Mouse (Mus musculus) right cerebral cortex, postnatal 10 days (tissue): ENCODE measurements around the gene Sorcs1.
A peak's percentile ranks its signal among the peaks of the same experiment; 100 is the strongest.

Source experiments
- DNase-seq, 2 experiments: peaks; one replicate each; pipeline ENCODE4 v3.0.0; 2021; ENCODE audit warnings: low spot score in 2 of 2

Gene Sorcs1

GRCm38 (mm10) chr19:50214466-50215228 is 463.8 kb downstream of the Sorcs1 start:
- peak; percentile 25 to 35 for DNase-seq

DNA sequence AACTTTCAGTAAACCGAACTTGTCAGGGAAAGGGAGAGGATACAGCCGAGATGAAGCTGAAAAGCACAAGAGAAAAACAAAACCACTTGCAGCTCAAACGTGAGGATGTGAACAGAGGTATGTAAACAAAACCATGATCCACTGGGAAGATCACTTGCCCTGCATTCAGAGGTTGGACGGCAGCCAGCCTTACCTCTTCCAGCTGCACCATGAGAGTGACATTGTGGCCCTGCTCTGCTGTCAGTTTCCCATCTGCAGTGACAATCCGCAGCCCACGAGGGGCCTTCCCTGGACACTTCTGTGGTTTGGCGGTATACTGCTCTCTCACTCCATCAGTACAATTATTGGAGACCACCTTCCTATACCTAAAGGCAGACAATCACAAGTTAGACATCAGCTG is 468.0 kb downstream of the Sorcs1 start:
- DNase-seq: no peak

- no peak for DNase-seq
These were observed 474.1 kb downstream of the Sorcs1 start for GRCm38 (mm10) chr19:50204341-50204740.

DNA sequence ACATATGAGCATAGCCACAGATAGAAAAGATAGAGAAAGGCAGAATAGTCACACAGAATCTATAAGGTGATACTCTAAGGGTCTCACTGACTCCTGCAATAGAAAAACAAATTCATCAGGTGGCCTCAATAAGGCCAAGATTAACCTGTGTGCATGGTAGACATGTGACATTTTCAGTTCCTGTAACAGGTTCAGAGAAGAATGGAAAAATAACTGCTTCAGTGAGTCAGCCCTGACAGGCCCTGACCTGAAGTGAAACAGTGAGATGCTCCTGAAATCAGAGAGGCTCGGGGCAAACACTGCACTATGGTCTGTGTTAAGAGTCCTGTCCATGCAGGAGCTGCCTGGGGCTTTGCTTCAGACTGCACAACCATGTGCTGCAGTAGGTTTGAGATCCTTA is 481.9 kb downstream of the Sorcs1 start:
- DNase-seq: no peak

GRCm38 (mm10) chr19:50185769-50186715 is 492.4 kb downstream of the Sorcs1 start:
- DNase-seq: no peak

GRCm38 (mm10) chr19:50184901-50185623 is 493.4 kb downstream of the Sorcs1 start:
- DNase-seq: peak; percentile 74 to 83

- no peak for DNase-seq
These were observed 499.6 kb downstream of the Sorcs1 start for GRCm38 (mm10) chr19:50178851-50179250.

- DNase-seq: no peak
These were observed 500.3 kb downstream of the Sorcs1 start for GRCm38 (mm10) chr19:50178151-50178550.

GRCm38 (mm10) chr19:50171849-50172248 is 506.6 kb downstream of the Sorcs1 start:
- no peak for DNase-seq

- DNase-seq: no peak
These were observed 527.3 kb downstream of the Sorcs1 start for GRCm38 (mm10) chr19:50151111-50151510.

- DNase-seq: peak in 1 of 2 experiments; percentile 29
These were observed 532.5 kb downstream of the Sorcs1 start for GRCm38 (mm10) chr19:50145919-50146318.

GRCm38 (mm10) chr19:50141853-50142252 is 536.6 kb downstream of the Sorcs1 start:
- peak; percentile 54 to 62 for DNase-seq

DNA sequence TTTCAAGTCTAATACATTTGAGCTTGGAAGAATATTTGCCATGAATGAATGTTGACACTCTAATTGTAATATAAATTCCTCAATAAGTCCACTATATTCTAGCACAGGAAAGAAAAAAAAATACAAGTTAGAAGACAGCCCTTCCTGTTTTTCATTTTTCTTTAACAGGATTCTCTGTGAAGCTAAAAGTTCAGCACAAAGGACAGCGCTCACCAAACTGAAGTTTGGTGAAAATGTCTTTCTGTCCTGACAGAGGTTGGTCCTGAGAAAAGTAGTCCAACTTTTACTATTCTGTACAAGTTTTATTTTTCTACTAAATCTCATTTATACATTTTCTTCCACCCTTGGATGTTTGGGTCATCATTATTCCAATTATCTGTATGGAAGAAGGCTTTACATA is 543.8 kb downstream of the Sorcs1 start:
- no peak for DNase-seq

GRCm38 (mm10) chr19:50105842-50106585 is 572.4 kb downstream of the Sorcs1 start:
- no peak for DNase-seq
